Mouse (Mus musculus): ENCODE data around the gene Olfr506. TPM values are rescaled to one million over a fixed set of nuclear protein-coding genes. Genes with fewer than 3 reads are reported as not detected.

Olfr506 gene
- polyA plus RNA-seq, 1 experiment from 2014 or later: not detected

GRCm38 (mm10) chr7:108629694-108630093 is 19.1 kb downstream of the Olfr506 start, which contains the start of gene Olfr508:
Olfr508 (plus strand) TSS chr7:108629994.
- WGBS (ENCODE audit: insufficient replicate concordance): 64% methylated on average over 3 of the region's 3 CpGs
- H3K4me3 ChIP-seq (ENCODE audit: low read depth, low read length): no peak within 1 kb of the TSS
- no peaks in the 10 kb centered on the region; the same call in 1 of the 2 replicates for H3K9me3 ChIP-seq (ENCODE audit: low read length)
- TF ChIP-seq EP300 (IDR thresholded peaks at IDR 0.05; ENCODE audit: low read depth): no peak
- no peak for TF ChIP-seq CTCF (IDR thresholded peaks at IDR 0.05; ENCODE audit: low read depth)
- H3K9ac ChIP-seq (replicated peaks): no peak within 1 kb of the TSS
- DNase-seq (no peak), ATAC-seq (no peak)
- no peaks in the 10 kb centered on the region for H3K4me1 ChIP-seq (ENCODE audit: insufficient read depth)
- no peak within 1 kb of the TSS for H3K27ac ChIP-seq (ENCODE audit: low read depth)
- no peaks in the 10 kb centered on the region for H3K36me3 ChIP-seq (replicated peaks; ENCODE audit: insufficient read depth, low read length)
- no peak within 1 kb of the TSS for H3K4me2 ChIP-seq (ENCODE audit: low read depth, low read length)
- no peaks in the 10 kb centered on the region for H3K27me3 ChIP-seq (ENCODE audit: insufficient read depth, low read length)

GRCm38 (mm10) chr7:108651806-108652205 is 41.2 kb downstream of the Olfr506 start, which contains the start of gene Olfr509:
Olfr509 (minus strand) TSS chr7:108651906.
- H3K9me3 ChIP-seq (ENCODE audit: low read length): 0 out of 2 replicates have a peak, but pooled peaks cover 2% of the 10 kb centered on the region
- TF ChIP-seq CTCF (IDR thresholded peaks at IDR 0.05; ENCODE audit: low read depth) (no peak), EP300 (IDR thresholded peaks at IDR 0.05; ENCODE audit: low read depth) (no peak)
- no peak within 1 kb of the TSS for H3K9ac ChIP-seq (replicated peaks)
- no peak for ATAC-seq
- H3K36me3 ChIP-seq (replicated peaks; ENCODE audit: insufficient read depth, low read length): no peaks in the 10 kb centered on the region
- no peaks in the 10 kb centered on the region for H3K4me1 ChIP-seq (ENCODE audit: insufficient read depth)
- H3K4me2 ChIP-seq (ENCODE audit: low read depth, low read length): no peak within 1 kb of the TSS
- no peak within 1 kb of the TSS for H3K27ac ChIP-seq (ENCODE audit: low read depth)
- DNase-seq: no peak
- no peak within 1 kb of the TSS for H3K4me3 ChIP-seq (ENCODE audit: low read depth, low read length)
- H3K27me3 ChIP-seq (ENCODE audit: insufficient read depth, low read length): no peaks in the 10 kb centered on the region

- DNase-seq (no peak), ATAC-seq (no peak)
- H3K27me3 ChIP-seq (ENCODE audit: insufficient read depth, low read length): no peaks in the 10 kb centered on the region
- H3K9ac ChIP-seq (replicated peaks): no peak overlapping the region
- TF ChIP-seq EP300 (IDR thresholded peaks at IDR 0.05; ENCODE audit: low read depth) (no peak), CTCF (IDR thresholded peaks at IDR 0.05; ENCODE audit: low read depth) (no peak)
- no peak overlapping the region for H3K27ac ChIP-seq (ENCODE audit: low read depth)
- 76% methylated on average over 3 of the region's 3 CpGs for WGBS (ENCODE audit: insufficient replicate concordance)
- no peak overlapping the region for H3K4me3 ChIP-seq (ENCODE audit: low read depth, low read length)
- no peak overlapping the region for H3K4me2 ChIP-seq (ENCODE audit: low read depth, low read length)
- H3K9me3 ChIP-seq (ENCODE audit: low read length): no peaks in the 10 kb centered on the region
- no peaks in the 10 kb centered on the region for H3K36me3 ChIP-seq (replicated peaks; ENCODE audit: insufficient read depth, low read length)
- no peaks in the 10 kb centered on the region for H3K4me1 ChIP-seq (ENCODE audit: insufficient read depth)
These were observed 51.8 kb downstream of the Olfr506 start for GRCm38 (mm10) chr7:108662419-108662818.

Other genes starting within 250 kb of the Olfr506 start
- not detected in 2 replicates for gene Olfr494, start 245.5 kb upstream of the Olfr506 start, polyA plus RNA-seq (2015; fragmentation: Nextera tagmentation; extraction: Ambion mirVana)
- gene Olfr495, start 217.6 kb upstream of the Olfr506 start, polyA plus RNA-seq (2015; fragmentation: Nextera tagmentation; extraction: Ambion mirVana): not detected in 2 replicates
- not detected in 2 replicates for gene Olfr497, start 190.4 kb upstream of the Olfr506 start, polyA plus RNA-seq (2015; fragmentation: Nextera tagmentation; extraction: Ambion mirVana)
- gene Olfr498, start 145.5 kb upstream of the Olfr506 start, polyA plus RNA-seq (2015; fragmentation: Nextera tagmentation; extraction: Ambion mirVana): not detected in 2 replicates
- gene Olfr502, start 85.7 kb upstream of the Olfr506 start, polyA plus RNA-seq (2015; fragmentation: Nextera tagmentation; extraction: Ambion mirVana): not detected in 2 replicates
- not detected in 2 replicates for gene Olfr503, start 66.3 kb upstream of the Olfr506 start, polyA plus RNA-seq (2015; fragmentation: Nextera tagmentation; extraction: Ambion mirVana)
- gene Olfr504, start 45.0 kb upstream of the Olfr506 start, polyA plus RNA-seq (2015; fragmentation: Nextera tagmentation; extraction: Ambion mirVana): not detected in 2 replicates
- gene Olfr507, start 11.0 kb downstream of the Olfr506 start, polyA plus RNA-seq (2015; fragmentation: Nextera tagmentation; extraction: Ambion mirVana): not detected in 2 replicates
- gene Olfr508, start 19.2 kb downstream of the Olfr506 start, polyA plus RNA-seq (2015; fragmentation: Nextera tagmentation; extraction: Ambion mirVana): not detected in 2 replicates
- gene Olfr509, start 41.1 kb downstream of the Olfr506 start, polyA plus RNA-seq (2015; fragmentation: Nextera tagmentation; extraction: Ambion mirVana): not detected in 2 replicates
- gene Olfr510, start 55.6 kb downstream of the Olfr506 start, polyA plus RNA-seq (2015; fragmentation: Nextera tagmentation; extraction: Ambion mirVana): not detected in 2 replicates
- gene Olfr512, start 102.5 kb downstream of the Olfr506 start, polyA plus RNA-seq (2015; fragmentation: Nextera tagmentation; extraction: Ambion mirVana): not detected in 2 replicates
- gene Olfr513, start 140.2 kb downstream of the Olfr506 start, polyA plus RNA-seq (2015; fragmentation: Nextera tagmentation; extraction: Ambion mirVana): not detected in 2 replicates
- not detected in 2 replicates for gene Olfr514, start 215.2 kb downstream of the Olfr506 start, polyA plus RNA-seq (2015; fragmentation: Nextera tagmentation; extraction: Ambion mirVana)
- gene Olfr516, start 239.7 kb downstream of the Olfr506 start, polyA plus RNA-seq (2015; fragmentation: Nextera tagmentation; extraction: Ambion mirVana): not detected in 2 replicates

Measured in liver, postnatal 0 days (tissue).